Mouse (Mus musculus) urinary bladder, postnatal 4 days (tissue): ENCODE results near the gene Tpst1.
A peak's percentile ranks its signal among the peaks of the same experiment; 100 is the strongest.

Experiments
- DNase-seq, 2 experiments: peaks; one replicate each; pipeline ENCODE4 v3.0.0; 2021 to 2022; ENCODE audit warnings: low spot score in 2 of 2

Gene Tpst1

DNA sequence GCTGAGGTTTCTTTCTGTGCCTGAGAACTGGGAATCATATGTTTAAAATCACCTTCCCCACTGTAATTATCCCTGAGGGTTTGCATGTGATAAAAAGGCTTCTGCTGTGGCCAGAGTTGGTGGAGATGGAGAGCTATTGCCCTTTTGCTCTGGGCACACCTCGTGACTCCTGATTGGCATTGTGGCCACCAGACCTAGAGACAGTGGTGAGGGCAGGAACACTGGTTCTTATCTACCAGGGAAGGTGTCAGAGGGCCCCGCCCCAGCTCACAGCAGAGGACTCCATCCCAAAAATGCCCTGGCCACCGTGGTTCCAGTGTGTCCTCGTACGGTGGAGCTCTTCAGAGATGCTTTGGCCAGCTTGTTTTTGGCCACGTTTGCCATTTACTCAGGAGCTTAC, 20.2 kb upstream of the Tpst1 start:
- DNase-seq, result no peak

DNA sequence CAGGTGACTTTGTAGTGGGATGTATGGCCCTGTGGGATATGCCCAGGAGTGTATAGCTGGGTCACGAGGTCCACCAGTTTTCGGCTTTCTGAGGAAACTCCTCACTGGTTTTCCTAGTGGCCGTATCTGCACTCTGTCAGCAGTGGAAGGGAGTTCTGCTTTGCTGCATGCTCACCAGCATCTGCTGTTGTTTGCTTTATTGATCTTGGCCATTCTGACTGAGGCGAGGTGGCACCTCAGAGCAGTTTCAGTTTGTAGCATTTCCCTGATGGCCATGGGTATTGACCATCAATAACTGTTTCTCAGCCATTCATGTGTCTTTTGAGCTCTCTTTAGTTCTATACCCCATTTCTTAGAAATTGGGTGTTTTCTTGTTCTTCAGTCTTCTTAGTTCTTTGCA, 17.4 kb upstream of the Tpst1 start:
- no peak for DNase-seq

DNA sequence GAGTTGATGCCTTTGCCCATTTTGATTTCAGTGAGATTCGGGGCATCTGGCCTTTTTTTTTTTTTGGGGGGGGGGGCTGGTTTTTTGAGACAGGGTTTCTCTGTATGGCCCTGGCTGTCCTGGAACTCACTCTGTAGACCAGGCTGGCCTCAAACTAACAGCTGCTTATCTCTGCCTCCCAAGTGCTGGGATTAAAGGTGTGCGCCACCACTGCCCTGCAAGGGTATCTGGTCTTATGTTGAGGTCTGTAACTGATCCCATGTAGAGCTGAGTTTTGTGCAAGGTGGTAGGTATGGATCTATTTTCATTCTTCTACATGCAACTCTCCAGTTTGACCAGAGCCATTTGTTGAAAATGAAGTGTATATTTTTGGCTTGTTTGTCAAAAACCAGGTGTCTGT, 16.8 kb upstream of the Tpst1 start:
- no peak for DNase-seq

DNA sequence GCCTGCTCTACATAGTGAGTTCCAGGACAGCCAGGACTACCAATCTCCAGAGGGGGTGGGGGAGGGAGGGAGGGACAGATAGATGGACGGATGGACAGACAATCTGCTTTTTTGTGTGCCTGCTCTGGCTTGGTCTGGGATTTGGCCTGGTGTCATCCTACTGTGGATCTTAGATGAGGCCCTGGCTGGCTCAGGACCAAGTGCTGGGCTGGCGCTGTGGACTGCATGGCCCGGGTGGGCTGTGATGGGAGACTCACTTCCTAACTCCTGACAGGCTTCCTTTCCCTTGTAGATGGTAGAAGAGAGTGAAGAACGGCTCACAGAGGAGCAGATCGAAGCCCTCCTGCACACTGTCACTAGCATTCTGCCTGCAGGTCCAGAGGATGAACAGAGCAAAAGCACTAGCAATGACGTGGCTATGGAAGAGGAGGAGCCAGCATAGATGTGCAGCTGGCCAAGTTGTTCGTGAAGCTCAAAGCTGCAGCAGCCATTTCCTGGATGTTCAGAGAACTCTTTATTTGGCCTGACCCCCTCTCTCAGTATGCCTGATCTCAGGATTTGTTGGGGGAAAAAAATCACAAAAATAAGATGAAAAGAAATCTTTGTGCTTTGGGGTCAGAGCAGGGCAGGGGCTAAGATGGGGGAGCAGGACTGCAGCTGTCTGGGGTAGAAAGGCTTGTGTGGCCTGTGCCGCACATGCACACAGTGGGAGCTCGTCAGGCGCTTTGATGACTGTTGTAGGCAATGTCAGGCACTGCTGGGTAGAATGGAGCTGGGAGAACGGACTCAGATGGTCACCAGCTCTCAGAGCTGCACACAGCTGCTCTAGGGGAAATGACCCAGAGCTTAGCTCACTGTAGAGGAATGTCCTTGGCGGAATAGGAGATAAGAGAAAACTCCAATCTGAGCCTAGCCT, 13.5 kb upstream of the Tpst1 start:
- DNase-seq, result no peak

DNA sequence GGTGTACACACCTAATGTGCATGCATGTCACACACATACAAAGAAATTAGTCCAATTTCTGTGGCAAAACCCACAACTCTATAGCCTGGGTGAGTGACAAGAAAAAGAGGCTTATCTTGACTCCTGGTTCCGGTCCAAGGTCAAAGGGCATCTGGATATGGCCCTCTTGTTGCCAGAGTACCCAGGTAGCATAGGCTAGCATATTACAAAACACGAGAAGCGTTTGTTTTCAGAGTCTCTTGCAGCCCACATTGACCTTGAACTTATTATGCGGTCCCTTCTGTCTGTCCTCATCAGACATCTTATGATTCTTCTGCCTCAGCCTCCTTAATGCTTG, 12.8 kb upstream of the Tpst1 start:
- DNase-seq, result no peak

DNA sequence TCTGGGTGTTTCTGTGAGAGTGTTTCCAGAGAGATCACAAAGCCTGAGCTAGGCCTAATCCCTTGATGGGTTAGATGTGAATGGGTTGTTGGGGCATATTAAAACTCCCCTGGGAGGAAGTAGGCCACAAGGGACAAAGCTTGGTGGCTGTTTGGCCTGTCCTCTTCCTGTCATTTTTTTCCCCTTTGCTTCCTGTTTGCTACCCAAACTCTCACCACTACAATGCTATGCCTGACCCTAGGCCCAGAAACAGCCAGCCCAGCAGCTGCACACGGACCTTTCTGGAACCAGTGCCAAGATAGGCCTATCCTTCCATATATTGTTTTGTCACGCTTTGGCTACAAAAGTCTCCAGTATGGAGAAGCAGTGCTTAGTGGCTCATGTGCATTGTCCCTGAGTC, 11.0 kb upstream of the Tpst1 start:
- DNase-seq, result no peak

DNA sequence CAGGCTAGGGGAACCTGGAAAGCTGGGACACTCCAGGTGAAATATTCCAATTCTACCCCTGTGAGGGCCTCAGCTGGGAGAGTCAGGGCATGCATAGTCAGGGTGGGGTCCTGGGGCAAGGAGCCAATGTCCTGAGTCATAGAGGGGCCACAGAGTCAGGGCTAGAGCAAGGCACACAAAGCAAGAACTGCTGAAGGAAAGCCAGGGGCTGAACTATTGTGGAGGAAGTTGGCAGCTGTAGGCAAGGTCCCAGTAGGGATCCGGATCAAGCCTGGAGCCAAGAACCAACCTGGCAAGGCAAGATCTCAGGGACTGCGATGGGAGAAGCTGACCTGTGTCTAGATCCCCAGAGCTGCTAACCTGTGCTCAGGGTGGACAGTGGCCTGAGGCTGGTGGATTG, 9.4 kb upstream of the Tpst1 start:
- DNase-seq, result no peak

DNA sequence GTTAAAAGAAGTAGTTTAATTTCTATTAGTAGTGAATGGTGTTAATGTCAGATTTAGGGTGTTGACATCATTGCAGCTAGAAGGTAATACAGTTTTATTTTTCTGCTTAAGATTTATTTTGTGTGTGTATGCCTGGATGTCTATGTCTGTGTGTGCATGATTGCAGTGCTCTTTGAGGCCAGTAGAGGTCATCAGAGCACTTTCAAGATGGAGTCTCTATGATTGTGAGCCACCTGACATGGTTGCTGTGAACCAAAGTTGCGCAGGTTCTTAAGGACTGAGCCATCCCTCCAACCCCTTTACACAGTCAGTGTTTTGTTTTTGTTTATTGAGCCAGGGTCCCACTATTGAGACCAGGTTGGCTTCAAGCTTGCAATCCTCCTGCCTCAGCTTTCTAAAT, 7.5 kb upstream of the Tpst1 start:
- no peak for DNase-seq

DNA sequence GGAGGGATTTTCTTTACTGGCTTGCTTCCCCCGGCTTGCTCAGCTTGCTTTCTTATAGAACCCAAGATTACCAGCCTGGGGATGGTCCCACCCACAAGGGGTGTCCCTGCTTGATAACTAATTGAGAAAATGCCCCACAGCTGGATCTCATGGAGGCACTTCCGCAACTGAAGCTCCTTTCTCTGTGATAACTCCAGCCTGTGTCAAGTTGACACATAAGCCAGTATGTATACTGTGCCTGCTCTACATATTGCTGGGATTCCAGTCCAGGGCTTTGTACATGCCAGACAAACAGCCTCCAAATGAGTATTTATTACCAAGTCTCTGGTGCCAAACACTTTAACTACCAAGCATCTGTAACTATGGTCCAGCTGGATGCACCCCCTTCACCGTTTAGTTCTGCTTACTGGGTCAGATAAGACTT, 5.3 kb upstream of the Tpst1 start:
- DNase-seq, result no peak

DNA sequence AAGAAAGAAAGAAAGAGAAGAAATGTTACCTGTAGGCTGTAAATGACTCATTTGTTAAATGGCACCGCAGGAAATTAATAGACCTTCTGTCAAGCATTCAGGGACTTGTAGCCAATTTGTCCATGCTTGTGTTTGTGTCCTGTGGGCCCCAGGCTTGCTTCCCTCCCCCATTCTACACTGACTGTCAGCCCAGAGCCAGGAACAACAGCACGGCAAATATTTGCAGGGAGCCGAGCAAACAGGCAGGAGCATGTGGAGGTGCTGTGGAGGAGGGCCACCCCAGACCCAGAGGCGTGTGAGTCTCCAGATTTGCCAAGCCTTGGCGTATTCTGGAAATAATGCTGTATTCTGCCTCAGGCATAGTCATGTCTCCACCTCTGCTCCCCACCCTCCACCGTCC, 1.4 kb downstream of the Tpst1 start:
- no peak for DNase-seq

DNA sequence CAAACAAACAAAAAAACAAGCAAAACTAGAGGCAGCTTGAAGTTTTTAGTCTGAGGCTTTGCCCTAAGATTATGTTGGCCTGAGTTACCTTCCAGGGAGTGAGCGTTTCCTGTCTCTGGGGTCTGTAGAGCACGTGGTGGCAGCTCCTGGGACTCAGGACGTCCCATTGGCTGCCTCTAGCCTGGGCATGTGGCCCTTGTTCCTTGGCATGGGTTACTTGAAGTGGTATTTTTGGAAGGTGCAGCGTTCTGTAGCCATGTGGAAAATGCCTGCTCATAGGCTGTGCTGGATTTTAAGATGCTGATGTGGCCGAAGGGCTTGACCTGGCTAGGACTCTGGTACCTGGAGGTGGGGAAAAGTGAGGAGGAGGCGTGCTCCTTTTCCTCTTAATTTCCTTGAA, 3.3 kb downstream of the Tpst1 start:
- DNase-seq, result no peak

DNA sequence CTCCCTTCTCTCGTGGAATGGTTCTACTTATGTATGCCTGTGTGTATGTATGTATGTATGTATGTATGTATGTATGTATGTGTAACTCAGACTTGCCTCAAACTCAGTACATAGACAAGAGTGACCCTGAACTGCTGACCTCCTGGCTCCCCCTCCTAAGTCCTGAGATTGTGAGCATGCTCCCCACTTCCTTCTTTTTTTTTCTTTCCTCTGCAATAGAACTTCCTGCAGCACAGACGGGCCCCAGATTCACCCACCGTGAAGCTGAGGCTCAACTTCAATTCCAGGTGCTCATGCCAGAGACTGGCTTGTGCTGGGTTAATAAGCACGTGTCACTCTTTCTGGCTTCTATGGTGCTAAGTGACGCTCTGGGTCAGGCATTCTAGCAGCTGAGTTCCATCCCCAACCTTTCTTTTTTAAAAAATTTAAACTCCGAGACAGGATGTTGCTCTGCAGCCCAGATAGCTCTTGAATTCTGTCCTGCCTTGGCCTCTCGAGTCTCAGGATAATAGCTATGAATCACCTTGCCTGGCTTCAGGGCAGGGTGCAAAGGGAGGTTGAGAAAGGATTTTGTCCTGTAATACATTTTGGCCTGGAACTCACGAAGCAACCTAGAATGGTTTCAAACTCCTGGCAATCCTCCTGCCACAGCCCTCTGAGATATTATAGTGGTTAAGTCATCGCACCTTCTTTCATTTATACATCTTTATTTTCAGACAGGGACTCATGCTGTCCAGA, 5.1 kb downstream of the Tpst1 start:
- no peak for DNase-seq

DNA sequence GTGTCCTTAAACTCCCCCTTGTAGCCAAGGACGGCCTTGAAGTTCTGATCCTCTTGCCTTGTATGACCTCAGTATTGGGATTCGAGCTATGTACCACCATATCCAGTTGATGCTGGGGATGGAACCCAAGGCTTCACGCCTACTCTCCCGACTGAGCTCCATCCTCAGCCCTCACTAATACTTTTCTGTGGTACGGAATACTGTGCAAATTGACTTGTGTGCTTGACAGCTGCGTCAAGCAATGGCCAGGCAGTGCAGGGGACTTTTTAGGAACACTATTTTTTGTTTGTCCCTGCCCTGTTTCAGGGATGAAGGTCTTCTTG, 5.7 kb downstream of the Tpst1 start:
- DNase-seq, result no peak

DNA sequence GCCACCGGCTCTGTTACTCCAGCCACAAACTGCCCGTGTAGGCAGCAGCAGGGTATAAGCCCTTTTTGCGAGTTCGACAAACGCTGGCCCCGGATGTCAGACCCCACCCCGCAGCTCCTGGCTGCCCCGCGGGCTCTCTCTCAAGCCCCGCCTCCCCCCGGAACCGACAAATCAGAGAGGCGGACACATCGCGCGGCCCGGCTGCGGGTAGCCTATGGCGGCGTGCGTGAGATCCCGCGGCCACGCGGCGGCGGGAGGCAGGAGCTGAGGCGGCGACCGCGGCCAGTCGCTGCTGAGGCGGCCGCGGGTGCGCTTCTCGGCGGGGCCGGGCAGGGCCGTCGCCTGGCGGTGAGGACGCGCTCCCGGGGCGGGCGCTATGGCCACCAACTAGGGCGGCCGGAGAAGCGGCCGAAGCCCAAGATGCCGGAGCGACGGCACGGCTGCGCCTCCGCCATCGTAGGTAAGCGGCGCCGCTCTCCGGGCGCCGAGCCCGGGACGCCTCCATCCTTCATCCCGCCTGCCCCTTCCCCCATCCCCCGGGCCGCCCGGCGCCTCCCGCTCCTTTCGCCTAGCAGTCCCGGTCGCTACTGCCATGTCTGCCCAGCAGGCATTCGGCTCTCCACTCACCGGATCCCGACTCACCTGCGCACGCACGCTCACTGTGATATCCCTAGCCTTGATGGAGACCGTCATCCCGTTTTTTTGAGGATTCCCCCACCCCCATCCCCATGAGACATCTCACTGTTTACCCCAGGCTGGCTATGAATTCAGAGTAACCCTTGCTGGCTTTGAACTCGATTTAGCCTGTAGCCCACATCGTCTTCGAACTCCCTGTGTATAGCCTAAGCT, 6.3 kb downstream of the Tpst1 start:
- peak; percentile 94 to 95 for DNase-seq

DNA sequence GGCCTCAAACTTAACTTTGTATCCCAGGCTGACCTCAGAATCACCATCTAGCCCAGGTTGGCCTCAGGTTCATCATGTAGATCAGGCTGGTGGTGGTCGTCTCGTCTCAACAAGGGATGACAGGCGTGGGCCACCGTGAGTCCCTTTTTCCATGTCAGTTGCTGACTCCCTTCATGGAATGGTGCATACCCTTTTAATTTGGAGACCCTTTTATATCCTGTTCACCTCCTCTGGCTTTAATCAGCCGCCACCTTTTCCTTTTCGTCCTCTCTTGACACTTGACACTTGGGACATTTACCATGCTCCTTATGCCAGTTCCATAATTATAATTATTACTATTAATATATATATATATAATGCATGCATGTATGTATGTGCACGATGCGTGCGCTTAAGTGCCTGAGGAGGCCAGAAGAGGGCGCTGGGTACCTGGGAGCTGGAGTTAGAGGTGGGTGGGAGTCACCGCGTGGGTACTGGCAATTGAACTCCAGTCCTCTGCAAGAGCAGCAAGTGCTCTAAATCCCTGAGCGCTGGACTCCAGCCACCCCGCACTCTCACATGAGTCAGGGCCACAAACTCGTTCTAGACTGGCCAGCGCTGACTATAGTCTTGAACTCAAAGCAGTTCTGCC, 7.0 kb downstream of the Tpst1 start:
- DNase-seq, result no peak

DNA sequence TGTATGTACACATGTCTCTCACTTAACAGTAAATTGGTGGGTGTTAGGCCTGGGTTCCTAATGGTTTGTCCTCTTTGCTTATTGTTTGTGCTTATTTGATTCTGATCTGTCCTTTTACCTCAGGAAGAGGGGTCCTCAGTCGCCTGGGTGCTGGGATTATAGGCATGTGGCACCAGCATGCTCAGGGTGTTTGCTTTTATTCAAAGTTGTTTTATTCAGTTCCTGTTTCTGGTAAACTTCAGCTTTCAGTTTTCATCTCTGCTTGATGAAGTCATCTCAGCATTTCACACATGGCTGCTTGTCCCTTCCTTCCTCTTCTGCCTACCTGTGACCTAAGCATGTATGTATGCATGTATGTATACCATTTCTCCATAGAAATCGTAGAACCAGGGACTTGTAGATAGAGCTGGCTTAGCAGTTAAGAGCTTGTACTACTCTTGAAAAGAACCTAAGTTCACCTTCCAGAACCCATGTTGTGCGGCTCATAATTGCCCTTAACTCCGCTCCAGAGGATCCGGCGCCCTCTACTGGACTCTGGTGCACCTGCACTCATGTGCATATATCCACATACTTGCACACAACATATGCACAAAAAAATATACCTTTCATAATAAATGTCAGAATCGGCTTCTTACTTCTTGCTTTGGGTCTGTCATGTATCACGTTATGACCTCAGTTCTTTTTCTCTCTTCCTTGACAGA, 8.2 kb downstream of the Tpst1 start:
- DNase-seq, result no peak

DNA sequence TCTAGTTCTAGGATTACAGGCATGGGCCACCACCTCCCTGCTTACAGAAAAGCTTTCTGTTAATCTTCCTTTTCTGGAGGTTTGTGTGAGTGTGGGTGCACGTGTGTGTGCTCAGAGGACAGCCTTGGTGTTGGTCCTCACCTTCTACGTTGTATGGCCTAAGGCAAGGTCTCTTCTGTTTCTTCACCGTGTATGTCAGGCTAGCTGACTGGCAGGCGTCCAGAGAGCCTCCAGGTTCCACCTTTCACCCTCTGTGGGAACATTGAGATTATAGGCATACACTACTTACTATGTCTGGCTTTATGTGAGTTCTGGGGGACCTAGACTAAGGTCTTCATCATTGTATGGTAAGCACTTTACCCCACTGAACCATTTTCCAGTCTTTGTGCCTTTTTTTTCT, 9.3 kb downstream of the Tpst1 start:
- DNase-seq, result no peak

DNA sequence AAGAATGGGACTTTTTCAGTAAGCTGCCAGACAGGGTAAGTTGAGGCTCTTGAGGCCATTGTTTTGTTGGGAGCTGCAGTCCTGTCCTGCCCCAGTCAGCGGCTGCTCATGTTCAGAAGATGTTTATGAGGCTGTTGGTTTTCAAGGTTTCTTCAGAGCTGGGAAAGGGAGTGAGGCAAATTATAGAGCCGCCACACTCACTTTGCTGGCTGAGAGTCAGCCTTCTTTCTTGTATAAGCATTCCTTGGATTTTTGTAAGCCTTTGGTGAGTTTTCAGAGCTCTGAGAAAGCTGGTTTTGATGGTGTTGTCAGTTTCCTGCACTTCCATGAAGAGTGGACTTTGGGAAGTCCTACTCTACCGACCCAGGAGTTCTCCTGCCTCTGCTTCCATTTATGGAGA, 11.1 kb downstream of the Tpst1 start:
- no peak for DNase-seq

DNA sequence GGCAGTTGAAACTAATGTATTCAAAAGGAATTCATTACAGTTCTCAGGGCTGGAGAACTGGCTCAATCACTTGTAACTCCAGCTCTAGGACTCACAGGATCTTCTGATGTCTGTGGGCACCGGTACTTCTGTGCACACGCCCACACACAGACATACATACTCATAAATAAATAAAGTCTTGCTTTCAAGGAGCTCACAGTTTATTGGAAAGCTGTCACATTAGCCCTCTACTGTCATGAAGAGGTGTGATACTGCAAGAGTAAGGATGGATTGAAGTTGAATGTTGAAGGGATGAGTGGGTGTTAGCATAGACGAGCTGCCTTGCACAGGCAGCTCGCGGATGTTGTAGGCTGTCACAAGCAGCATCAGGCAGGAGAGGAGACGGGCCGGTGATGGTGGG, 14.9 kb downstream of the Tpst1 start:
- no peak for DNase-seq

DNA sequence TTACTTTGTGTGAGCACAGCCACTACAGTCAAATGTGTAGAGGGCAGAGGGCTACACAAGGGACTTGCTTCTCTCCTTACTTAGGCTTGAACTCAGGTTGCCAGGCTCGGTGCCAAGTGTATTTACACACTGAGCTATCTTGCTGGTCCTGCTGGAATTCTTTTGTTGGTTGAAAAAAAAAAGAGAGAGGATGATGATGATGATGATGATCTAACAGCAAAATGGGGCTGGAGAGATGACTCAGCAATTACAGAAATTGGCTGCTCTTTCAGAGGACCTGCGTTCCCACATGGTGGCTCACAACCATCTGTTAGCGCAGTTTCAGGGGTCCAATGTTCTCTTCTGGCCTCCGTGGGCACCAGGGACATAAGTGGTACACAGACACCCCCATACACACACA, 15.5 kb downstream of the Tpst1 start:
- DNase-seq, result no peak

DNA sequence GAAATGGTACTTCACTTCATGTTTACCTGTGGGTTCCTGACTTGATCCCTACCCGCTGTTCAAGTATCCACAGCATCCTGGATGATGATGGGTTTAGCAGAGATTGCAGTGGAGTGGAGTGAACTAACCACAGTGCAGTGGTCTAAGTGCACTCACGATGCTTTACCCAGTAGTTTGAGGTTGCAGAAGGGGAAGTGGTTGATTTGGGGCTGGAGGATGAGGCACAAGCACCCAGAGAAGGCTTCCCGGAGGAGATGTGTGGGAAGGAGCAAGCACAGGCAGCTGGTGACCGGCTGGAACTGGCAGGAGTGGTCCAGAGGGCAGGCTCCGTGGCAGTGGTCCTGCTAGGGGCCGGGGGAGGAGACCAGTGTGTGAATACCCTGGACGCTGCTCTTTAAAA, 16.1 kb downstream of the Tpst1 start:
- DNase-seq, result no peak
